Mouse (Mus musculus) layer of hippocampus, postnatal 25 days (tissue): ENCODE measurements around the gene Abraxas1. TPM values are rescaled to one million over a fixed set of nuclear protein-coding genes. Genes with fewer than 3 reads are reported as not detected.

ENCODE experiments used
- DNase-seq, 2 experiments: peaks; one replicate each; pipeline ENCODE4 v3.0.0; 2022; ENCODE audit warnings: mixed read lengths in 2 of 2, low spot score in 1 of 2; ENCODE audit errors: extremely low spot score in 1 of 2
- total RNA-seq, 2 experiments: library from RNA; stranded (reverse); gene quantifications; 2 replicates each; pipeline ENCODE4 v1.2.3; 2021

Abraxas1 gene
- total RNA-seq, 2 experiments from 2014 or later: 6.9 to 9.2 TPM

DNA sequence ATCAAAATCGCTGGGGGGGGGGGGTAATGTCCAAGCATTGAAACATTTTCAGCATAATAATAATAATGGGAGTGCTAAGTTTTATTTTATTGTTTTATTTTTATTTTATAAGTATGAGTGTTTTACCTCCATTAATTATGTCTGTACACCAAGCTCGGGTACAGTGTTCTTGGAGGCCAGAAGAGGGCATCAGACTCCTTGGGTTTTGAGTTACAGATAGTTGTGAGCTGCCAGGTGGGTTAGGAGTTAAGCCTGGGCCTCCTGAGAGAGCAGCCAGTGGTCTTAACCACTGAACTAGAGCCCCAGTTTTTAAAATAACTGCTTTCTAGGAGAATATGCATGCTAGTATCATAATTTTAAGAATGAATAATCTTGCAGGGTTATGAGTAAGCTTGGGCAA, 5.2 kb upstream of the Abraxas1 start:
- DNase-seq: no peak

DNA sequence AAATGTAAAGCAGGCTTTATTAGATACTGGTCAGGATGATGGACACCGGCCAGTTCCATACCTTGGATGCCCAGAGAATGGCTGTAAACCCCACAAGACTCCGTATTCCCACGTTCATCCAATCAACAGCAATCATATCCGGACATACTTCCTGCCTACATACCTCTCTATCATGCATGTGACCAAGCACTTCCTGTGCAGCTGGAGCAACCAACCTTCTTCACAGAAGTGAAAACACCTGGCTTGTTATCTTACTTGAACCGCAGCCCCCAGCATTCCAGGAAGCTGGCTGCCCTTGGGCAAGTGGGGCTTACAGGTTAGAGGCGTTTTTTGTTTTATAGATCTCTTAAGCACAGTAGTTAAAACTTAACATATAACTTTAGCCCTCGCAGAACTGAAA, 2.1 kb upstream of the Abraxas1 start:
- no peak for DNase-seq

DNA sequence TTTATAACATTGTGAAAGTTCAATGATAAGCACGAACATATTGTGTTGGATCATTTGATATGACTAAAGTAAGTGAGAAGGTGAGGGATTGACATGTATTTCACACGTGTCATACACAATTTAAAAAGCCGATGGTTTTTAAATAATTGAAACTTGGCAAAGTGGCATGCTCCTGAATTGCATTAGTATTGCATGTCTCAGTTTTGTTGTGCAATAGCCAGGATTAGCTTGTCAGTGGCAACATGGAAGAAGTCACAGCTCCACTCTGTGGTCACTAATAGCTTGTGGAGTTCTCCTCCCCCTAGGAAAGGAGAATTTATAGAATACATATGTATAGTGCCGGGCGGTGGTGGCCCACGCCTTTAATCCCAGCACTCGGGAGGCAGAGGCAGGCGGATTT, 610 bp upstream of the Abraxas1 start:
- DNase-seq: no peak

DNA sequence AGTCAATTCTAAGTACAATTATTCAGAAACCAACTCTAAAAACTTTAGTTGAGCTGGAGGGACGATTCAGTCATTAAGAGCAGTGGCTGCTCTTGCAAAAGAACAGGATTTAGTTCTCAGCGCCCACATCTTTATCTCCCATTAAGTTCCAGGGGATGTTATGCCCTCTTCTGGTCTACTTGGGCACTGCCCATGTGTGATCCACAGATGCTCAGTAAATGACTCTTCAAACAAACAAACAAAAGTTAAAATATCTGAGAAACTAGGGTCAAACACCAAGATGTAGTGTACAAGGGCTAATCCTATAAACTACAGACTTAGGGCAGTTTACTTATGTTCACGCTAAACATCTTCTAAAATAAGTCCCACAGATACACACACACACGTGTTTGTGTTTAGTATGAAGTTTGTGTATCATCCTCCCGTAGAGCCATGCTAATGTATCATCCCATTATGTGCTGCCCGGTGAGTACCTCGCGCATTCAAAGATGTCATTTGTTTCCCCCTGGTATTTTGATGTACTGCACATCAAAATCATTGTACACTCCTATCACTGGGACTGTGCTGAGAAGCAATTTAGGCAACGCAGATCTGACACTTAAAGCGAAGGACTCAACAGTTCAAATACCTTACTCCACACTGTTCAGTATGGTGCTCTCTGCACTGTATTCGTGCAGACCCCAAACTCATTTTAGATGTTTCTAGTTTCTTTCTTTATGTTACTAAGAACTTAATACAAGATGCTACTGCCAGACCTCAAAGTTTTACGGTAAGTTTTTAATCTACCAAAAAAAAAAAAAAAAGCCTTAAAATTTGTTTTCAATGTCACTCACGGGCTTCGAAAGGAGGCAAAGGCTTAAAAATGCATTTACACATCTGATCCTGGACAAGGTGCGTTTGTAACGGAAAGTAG, 941 bp downstream of the Abraxas1 start:
- DNase-seq: no peak

DNA sequence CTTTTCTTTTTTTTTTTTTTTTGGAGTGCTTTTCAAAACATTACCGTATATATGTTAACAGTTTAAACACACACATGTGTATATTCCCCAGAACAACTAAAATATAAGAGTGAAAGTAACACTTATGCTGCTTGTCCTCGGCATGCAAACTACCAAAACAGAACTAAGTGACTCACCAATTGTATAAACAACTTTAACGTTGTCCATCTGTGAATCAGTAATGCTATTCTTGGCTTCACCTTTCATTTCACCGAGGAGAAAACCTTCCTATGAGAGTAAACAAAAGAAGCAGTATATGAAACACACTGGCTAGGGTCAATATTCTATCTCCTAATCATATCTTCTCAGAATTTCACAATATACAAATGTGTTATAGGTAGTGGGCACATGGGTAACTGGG, 2.4 kb downstream of the Abraxas1 start:
- DNase-seq: no peak

DNA sequence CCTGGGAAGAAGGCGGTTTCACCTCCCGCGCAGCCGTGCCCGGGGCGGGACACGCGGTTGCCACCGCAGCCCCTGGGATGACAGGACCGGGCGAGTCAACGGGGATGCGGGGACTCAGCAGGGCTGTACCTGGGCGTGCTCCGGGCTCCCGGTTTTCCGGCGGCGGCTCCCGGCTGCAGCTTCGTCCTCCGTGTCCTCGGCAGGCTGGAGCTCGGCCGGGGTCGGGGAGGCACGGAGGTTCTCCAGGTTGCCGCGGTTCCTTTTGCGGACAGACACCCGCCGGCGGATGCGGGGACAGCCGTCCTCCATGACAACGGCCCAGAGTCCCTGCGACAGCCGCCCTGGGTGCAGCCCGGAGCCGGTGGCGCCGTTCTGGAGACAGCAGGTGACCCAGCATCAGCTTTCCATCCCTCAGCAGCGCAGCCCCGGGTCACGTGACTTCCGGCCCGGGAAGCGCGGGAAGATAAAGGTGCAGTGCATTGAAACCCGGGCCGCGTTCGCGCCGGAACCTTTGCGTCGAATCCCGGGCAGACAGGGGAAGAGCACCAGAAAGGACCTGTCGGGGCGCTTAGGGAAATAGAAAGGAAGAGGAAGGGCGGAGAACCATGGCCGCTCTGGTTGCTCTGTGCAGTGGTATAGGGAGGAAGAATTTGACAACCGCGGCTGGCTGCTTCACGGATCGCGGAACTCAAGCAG, 22.5 kb downstream of the Abraxas1 start, which contains the start of the genes Helq and Mrps18c:
Gene Helq (minus strand): TSS at position 434 of the 696 bp plus-strand sequence.
Gene Mrps18c (plus strand): TSS at position 463 of the 696 bp plus-strand sequence.
- DNase-seq: peak; percentile 87

DNA sequence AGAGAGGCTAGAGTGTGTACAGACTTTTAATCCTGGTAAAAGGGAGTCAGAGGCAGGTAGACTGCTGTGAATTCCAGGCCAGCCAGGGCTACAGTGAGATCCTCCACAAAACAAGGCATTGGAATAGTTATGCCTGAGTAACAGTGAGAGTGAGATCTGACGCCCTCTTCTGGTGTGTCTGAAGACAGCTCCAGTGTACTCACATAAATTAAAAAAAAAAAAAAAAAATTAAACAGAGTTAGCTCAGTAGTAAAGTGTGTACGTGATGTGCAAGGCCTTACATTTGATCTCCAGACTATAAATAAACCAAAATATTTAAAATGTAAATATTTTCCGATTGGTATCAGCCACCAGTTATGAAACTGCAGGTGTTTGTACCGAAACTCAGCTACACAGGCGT, 26.7 kb downstream of the Abraxas1 start:
- DNase-seq: no peak

DNA sequence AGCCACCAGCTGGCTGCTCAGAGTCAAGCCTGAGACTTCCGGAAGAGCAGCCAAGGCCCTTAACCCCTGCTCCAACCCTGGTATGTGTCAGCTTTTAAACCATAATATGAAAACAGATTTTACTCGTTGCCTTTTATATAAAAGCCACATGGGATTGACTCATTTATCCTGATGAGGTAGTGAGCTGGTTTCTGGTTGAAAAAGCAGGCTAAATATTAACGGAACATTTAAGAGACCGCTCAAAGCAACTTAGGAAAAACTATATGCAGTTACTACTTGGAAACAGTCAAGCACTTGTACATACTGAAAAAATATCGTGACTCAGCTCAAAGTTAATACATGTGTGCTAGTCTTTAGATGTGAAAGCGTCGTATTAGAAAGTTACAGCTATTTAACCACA, 28.5 kb downstream of the Abraxas1 start:
- DNase-seq: no peak

DNA sequence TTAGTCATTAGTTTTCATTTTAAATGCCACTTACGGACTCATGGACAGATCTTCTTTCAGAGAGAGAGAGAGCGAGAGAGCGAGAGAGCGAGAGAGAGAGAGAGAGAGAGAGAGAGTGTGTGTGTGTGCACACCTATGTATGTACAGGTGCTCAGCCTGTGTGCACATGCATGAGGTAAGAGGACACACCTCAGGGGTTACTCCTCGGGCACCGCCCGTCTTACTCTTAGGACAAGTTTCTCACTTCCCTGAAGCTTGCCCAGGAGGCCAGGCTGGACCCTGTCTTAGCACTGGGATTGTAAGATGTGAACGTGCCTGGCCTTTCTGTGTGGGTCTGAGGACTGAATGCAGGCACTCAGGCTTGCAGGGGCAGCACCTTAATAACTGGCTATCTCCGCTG, 33.2 kb downstream of the Abraxas1 start:
- no peak for DNase-seq

DNA sequence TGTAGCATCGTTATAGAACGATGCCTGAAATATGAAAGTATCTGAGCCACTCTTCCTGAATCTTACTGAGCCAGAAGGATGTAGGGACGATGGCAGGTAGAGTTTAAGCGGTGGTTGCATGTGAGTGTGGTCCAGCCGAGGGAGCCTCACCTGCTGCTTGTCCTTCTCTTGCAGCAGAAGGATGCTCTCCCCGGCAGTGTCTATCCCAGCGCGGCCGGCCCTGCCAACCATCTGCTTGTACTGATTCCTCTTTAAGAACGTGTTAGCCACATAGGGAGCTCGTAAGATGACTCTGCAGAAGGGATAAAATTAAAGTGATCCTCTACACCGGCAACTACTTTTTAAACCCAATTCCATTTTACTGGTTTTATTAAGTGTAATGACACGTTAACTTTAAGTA, 41.8 kb downstream of the Abraxas1 start:
- DNase-seq: no peak

DNA sequence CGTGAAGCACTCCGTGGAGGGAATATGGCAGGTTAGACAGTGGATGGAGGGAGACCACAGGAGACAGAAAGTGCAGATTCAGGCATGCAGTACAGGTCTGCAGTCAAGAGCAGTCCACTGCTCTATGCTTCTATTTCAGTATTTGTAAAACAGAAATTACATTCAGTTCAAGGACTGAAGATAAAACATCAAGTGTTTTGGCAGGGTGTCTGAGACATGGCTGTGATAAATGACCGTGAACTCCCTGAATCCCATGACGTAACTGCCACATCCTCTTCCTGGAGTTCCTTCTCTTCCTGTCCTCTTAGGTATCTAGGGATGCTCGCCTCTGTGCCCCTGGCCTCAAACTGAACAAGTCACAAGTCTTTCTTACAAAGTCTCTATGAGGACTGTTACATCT, 43.9 kb downstream of the Abraxas1 start:
- DNase-seq: no peak

DNA sequence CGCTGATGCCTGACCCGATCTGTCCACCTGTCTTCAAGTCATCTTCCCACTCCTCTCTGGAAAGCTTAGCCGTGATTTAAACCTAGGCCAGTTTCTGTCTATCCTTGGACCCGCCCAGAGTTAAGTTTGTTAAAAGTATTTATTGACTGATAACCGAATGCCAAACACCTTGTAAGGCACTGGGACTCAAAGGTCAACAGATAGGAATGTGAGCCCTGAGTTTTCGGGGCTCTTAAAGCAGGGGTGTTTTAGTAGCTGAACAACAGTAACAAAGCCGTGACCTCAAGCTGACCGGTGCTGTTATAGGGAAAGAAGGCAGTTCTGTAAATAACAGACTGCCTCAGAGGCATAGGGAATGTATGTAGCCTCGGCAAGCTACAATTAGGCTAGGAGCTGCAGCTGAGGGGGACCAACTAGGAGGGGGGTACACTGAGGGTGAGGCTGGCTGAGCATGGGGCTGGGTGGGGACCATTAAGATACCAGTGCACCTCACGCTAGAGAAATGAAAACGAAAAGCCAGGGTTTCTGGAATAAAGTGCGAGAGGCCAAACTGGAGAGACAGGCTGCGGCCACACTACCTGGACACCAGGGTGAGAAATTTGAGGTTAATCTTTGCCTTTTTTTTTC, 44.9 kb downstream of the Abraxas1 start:
- no peak for DNase-seq

DNA sequence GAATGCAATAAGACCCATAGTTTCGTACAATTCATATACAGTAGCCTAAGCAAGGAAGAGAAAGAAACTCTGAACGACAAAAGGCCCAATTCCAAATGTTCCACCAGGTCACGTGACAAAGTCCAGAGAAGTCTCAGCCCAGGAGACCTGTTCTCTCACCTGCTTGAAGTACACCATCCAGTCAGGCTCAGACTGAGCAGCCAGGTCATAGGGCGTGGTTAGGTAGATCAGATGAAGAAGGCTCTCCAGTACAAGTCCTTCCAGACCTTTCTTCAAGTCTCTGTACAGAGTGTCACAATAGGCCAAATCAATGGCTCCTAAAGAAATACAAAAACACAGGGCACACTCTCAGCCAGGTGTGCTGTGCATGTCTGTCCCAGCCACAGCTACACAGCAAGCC, 49.2 kb downstream of the Abraxas1 start:
- no peak for DNase-seq

DNA sequence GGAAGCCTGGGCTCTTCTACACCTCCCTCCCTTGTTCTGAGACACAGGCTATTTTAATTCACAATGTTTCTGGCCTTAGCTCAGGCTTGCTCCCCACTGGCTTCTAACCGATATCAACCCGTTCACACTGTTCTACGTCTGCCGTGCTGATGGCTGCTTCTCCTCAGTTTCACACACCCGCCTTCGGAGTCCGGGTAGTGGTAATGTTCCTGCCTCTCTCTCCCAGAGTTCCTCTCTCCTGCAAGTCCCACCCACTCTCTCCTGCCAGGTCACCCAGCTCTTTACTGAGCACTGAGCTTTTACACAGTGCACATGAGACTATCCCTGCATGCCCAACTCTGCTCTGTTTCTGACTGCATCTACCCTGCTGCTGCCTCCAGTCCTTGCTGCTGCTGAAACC, 54.7 kb downstream of the Abraxas1 start:
- DNase-seq: no peak

DNA sequence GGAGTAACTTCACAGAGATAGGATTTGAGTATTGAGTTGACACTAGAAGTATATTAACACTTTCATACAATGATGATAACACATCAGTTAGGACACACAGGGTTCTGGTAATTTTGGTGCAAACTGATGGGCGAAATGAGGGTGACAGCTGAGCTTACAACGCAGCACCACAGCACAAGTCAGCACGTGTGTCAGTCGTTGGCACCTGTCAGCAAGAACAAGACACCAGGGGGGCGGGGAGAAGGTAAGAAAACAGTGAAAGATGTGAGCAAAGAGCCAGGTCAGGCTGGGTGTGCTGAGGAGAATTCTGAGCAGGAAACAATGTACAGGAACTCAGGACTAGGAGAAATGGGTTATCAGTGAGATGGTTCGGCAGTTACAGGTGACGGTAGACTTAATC, 59.0 kb downstream of the Abraxas1 start:
- no peak for DNase-seq

DNA sequence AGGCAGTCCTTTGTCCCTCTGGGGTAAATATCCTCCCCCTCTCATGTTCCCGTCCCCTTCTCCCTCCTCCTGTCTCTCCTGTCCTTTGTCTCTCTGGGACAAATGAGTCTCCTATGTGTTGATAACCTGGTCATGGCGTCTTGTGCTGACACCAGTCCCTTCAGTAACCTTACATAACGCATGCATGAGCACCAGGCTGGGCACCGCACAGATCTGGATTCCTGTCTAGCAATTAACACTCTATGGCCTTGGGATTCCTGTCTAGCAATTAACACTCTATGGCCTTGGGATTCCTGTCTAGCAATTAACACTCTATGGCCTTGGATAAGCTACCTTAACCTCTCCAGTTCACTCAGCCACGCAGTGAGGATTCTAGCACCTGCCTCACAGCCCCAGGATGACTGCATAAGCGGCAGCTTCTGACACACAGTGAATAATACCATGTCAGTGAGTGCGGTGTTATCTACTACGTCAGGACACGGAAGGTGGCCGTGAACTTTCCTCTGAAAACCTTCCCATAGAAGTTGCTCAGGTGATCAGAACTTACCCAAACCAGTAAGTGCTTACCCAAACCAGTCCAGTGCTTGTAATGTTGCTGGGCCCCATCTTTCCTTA, 60.6 kb downstream of the Abraxas1 start:
- DNase-seq: no peak

DNA sequence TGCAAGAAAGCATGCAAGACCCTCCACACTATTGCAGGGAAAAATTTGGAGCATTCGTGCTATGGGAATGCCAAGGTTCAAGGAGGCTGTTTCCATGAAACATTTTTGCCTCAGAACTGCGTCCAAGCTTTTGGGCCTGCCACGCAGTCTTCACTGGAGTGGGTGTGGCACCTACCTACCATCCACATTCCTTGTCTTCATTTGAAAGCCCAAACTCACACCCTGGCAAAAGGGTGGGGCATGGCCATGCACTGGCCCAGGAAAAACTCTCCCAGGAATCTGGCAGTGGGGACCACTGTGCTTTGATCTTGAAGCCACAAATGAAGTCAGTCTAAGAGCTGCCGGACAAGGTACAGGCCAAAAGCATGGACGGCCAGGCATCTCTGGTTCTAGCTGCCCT, 62.6 kb downstream of the Abraxas1 start:
- no peak for DNase-seq
